Mouse (Mus musculus) lung, adult 2 months (tissue): ENCODE measurements around the gene Ptn.

Source experiments
- CTCF ChIP-seq: fragments of 200-500 bp; IDR thresholded peaks from 2 replicates; pipeline ENCODE4 v1.5.1; 2011; ENCODE audit warnings: mild to moderate bottlenecking, low read length, control low read depth; ENCODE audit not compliant: insufficient read depth
- POLR2A ChIP-seq: fragments of 200-500 bp; IDR thresholded peaks from 2 replicates; pipeline ENCODE4 v1.6.1; 2011; ENCODE audit warnings: low read depth, mild to moderate bottlenecking, control low read depth, low read length, borderline replicate concordance; ENCODE audit errors: extremely low read depth

- no peak for TF ChIP-seq POLR2A
- no peak for TF ChIP-seq CTCF
Observed at GRCm38 (mm10) chr6:36818281-36819018, 8.4 kb upstream of the Ptn start.
